Mouse (Mus musculus): ENCODE data around the gene Slc8a2. TPM values are rescaled to one million over a fixed set of nuclear protein-coding genes. Genes with fewer than 3 reads are reported as not detected.

Gene Slc8a2
- total RNA-seq, 1 experiment from 2014 or later: 3.3 TPM

Other genes starting within 250 kb of the Slc8a2 start
- not detected in 2 replicates for gene Crx, start 249.9 kb upstream of the Slc8a2 start, total RNA-seq (2021)
- gene Crxos, start 247.2 kb upstream of the Slc8a2 start, total RNA-seq (2021): not detected in 2 replicates
- 156 and 160 TPM in 2 replicates for gene Selenow, start 207.4 kb upstream of the Slc8a2 start, total RNA-seq (2021)
- 174 TPM in 2 replicates for gene Nop53, start 183.8 kb upstream of the Slc8a2 start, total RNA-seq (2021)
- 38.3 and 41.0 TPM in 2 replicates for gene Ehd2, start 162.3 kb upstream of the Slc8a2 start, total RNA-seq (2021)
- 14.0 and 22.5 TPM in 2 replicates for gene Bicra, start 81.9 kb upstream of the Slc8a2 start, total RNA-seq (2021)
- gene Zfp541, start 68.0 kb upstream of the Slc8a2 start, total RNA-seq (2021): 0.21 TPM in 1 of 2 replicates, not detected in the other
- 137 and 149 TPM in 2 replicates for gene Napa, start 31.4 kb upstream of the Slc8a2 start, total RNA-seq (2021)
- 20.4 and 26.7 TPM in 2 replicates for gene Kptn, start 9.9 kb upstream of the Slc8a2 start, total RNA-seq (2021)
- gene Meis3, start 45.3 kb downstream of the Slc8a2 start, total RNA-seq (2021): 10.9 and 12.9 TPM in 2 replicates
- gene Dhx34, start 92.2 kb downstream of the Slc8a2 start, total RNA-seq (2021): 14.1 and 20.3 TPM in 2 replicates
- 0.24 TPM in 1 of 2 replicates, not detected in the other for gene C5ar2, start 114.3 kb downstream of the Slc8a2 start, total RNA-seq (2021)
- 2.0 and 3.2 TPM in 2 replicates for gene C5ar1, start 129.7 kb downstream of the Slc8a2 start, total RNA-seq (2021)
- 15.6 and 26.0 TPM in 2 replicates for gene Inafm1, start 143.8 kb downstream of the Slc8a2 start, total RNA-seq (2021)
- gene Ccdc9, start 157.0 kb downstream of the Slc8a2 start, total RNA-seq (2021): 83.5 and 93.6 TPM in 2 replicates
- 6.8 and 11.5 TPM in 2 replicates for gene Bbc3, start 178.6 kb downstream of the Slc8a2 start, total RNA-seq (2021)